ENCODE assay signal across 8 mouse cellular contexts in genomic region chr1:169934005-169934725, GRCm38 (mm10). TPM values are rescaled to one million over a fixed set of nuclear protein-coding genes. Genes with fewer than 3 reads are reported as not detected.
DNase-seq lines count a peak whose midpoint lies in the region; ATAC-seq and TF ChIP-seq lines count a peak whose summit lies in the region.

No protein-coding gene starts in this region.

- no peaks in the 10 kb centered on the region for H3K9me3 ChIP-seq in ES-E14 (ENCODE audit: control insufficient read depth, insufficient read depth, low read depth, low read length)
- no peaks in the 10 kb centered on the region for H3K9me3 ChIP-seq in intestine, embryonic 16.5 days (ENCODE audit: control insufficient read depth, low read length)
- H3K9me3 ChIP-seq in limb, embryonic 13.5 days, result no peaks in the 10 kb centered on the region
- no peaks in the 10 kb centered on the region for H3K9me3 ChIP-seq in neural tube, embryonic 13.5 days

- DNase-seq in 3T3-L1 (ENCODE audit: low read depth, low spot score) (peak; percentile 75), ES-E14 (ENCODE audit: low read depth, low spot score) (peak; percentile 31)
- DNase-seq in cerebellum, adult 9-11 months, result peak; percentile 52
- peak; percentile 62 to 70 for DNase-seq in frontal cortex, postnatal 36 days (ENCODE audit: low spot score in 2 of 2)

- in situ Hi-C loops in ES-E14 (cut with MboI; ENCODE audit: low sequenced_read_pairs in 2 of 2, unreplicated experiment in 2 of 2), result loop anchor here (25.0 kb wide), 2 partner anchors 397 to 678 kb away; partner anchors contain the start of gene Nuf2 (in 1 of the 2)

- no peaks in the 10 kb centered on the region; a peak in 1 of 4 replicates for H3K4me1 ChIP-seq in ES-E14 (ENCODE audit: control insufficient read depth in 2 of 2, insufficient read depth in 2 of 2, low read length in 2 of 2, poor library complexity in 1 of 2)
- H3K4me1 ChIP-seq in intestine, embryonic 16.5 days (ENCODE audit: control insufficient read depth, insufficient read depth, low read length), result peaks cover 4% of the 10 kb centered on the region; the same call in 1 of the 2 replicates
- peaks cover 5% of the 10 kb centered on the region; the same call in 1 of the 2 replicates for H3K4me1 ChIP-seq in limb, embryonic 13.5 days
- H3K4me1 ChIP-seq in neural tube, embryonic 13.5 days (replicated peaks), result peaks cover 14% of the 10 kb centered on the region

- H3K4me3 ChIP-seq in ES-E14 (ENCODE audit: insufficient read depth in 1 of 2, low read depth in 1 of 2, low read length in 2 of 2, poor library complexity in 1 of 2, severe bottlenecking in 1 of 2), result no peak overlapping the region
- H3K4me3 ChIP-seq in intestine, embryonic 16.5 days (ENCODE audit: low read length), result no peak overlapping the region
- no peak overlapping the region for H3K4me3 ChIP-seq in limb, embryonic 13.5 days
- peak overlapping the region; percentile 30 for H3K4me3 ChIP-seq in neural tube, embryonic 13.5 days

- H3K9ac ChIP-seq in ES-E14 (ENCODE audit: insufficient read depth, low read depth, low read length, poor library complexity, severe bottlenecking), result no peak overlapping the region
- no peak overlapping the region for H3K9ac ChIP-seq in intestine, embryonic 16.5 days (ENCODE audit: low read depth, low read length)
- H3K9ac ChIP-seq in limb, embryonic 13.5 days, result no peak overlapping the region
- H3K9ac ChIP-seq in neural tube, embryonic 13.5 days, result peak overlapping the region; percentile 53

- H3K27me3 ChIP-seq in intestine, embryonic 16.5 days (replicated peaks; ENCODE audit: control insufficient read depth, insufficient read depth, low read length), result no peaks in the 10 kb centered on the region
- no peaks in the 10 kb centered on the region; the same call in 1 of the 2 replicates for H3K27me3 ChIP-seq in limb, embryonic 13.5 days
- H3K27me3 ChIP-seq in neural tube, embryonic 13.5 days, result no peaks in the 10 kb centered on the region

- ATAC-seq in intestine, embryonic 16.5 days, result no peak; the same call in 1 of the 2 replicates
- no peak for ATAC-seq in limb, embryonic 13.5 days (ENCODE audit: low FRiP score, low read depth)
- peak; percentile 82 for ATAC-seq in neural tube, embryonic 13.5 days (ENCODE audit: low read depth)
- ATAC-seq in erythroid progenitor cell, adult 5-6 weeks (replicated peaks; ENCODE audit: low FRiP score, poor library complexity, severe bottlenecking), result no peak

- no peaks in the 10 kb centered on the region for H3K36me3 ChIP-seq in ES-E14 (ENCODE audit: control insufficient read depth, insufficient read depth, low read length, poor library complexity, severe bottlenecking)
- no peaks in the 10 kb centered on the region for H3K36me3 ChIP-seq in intestine, embryonic 16.5 days (ENCODE audit: control insufficient read depth, insufficient read depth, low read length)
- H3K36me3 ChIP-seq in limb, embryonic 13.5 days, result no peaks in the 10 kb centered on the region
- no peaks in the 10 kb centered on the region for H3K36me3 ChIP-seq in neural tube, embryonic 13.5 days

- H3K4me2 ChIP-seq in intestine, embryonic 16.5 days (ENCODE audit: low read depth, low read length), result peak overlapping the region; percentile 35
- H3K4me2 ChIP-seq in limb, embryonic 13.5 days (replicated peaks), result peak overlapping the region; percentile 40; the same call in 1 of the 2 replicates
- H3K4me2 ChIP-seq in neural tube, embryonic 13.5 days, result peak overlapping the region; percentile 52

- WGBS in intestine, embryonic 16.5 days, result 45% methylated on average over 16 of the region's 16 CpGs
- WGBS in limb, embryonic 13.5 days, result 50% methylated on average over 16 of the region's 16 CpGs
- WGBS in neural tube, embryonic 13.5 days, result 34% methylated on average over 16 of the region's 16 CpGs

- no peak overlapping the region for H3K27ac ChIP-seq in ES-E14 (ENCODE audit: insufficient read depth, low read depth, low read length, poor library complexity, severe bottlenecking)
- H3K27ac ChIP-seq in intestine, embryonic 16.5 days (ENCODE audit: low read length), result no peak overlapping the region
- H3K27ac ChIP-seq in limb, embryonic 13.5 days, result no peak overlapping the region
- H3K27ac ChIP-seq in neural tube, embryonic 13.5 days (replicated peaks), result peak overlapping the region; percentile 79

TF ChIP-seq in ES-E14, 5 proteins besides CTCF, POLR2A, EP300 and RAD21:
- TF ChIP-seq MAFK (IDR thresholded peaks at IDR 0.05; ENCODE audit: insufficient read depth, low read depth, low read length) (no peak), HCFC1 (IDR thresholded peaks at IDR 0.05; ENCODE audit: borderline replicate concordance, insufficient read depth, low read length) (no peak), ZNF384 (IDR thresholded peaks at IDR 0.05; ENCODE audit: low read depth, low read length) (no peak), CHD2 (IDR thresholded peaks at IDR 0.05; ENCODE audit: low read depth, low read length) (no peak)
TF ChIP-seq in ES-E14: peak in this region for 0.

RNA-seq across cellular contexts. Expression of gene Ccdc190, which starts 5.7 kb away (rescaled TPM):
- 0.40 and 0.63 TPM in 2 replicates for total RNA-seq in ES-E14 (2012; rRNA removed)
- polyA plus RNA-seq in intestine, embryonic 16.5 days (2015; fragmentation: Nextera tagmentation; extraction: Ambion mirVana), result 0.07 TPM in 1 of 2 replicates, not detected in the other
- 0.10 and 0.17 TPM in 2 replicates for polyA plus RNA-seq in limb, embryonic 13.5 days (2015; fragmentation: Nextera tagmentation; extraction: Ambion mirVana)
- 1.9 and 4.1 TPM in 2 replicates for polyA plus RNA-seq in neural tube, embryonic 13.5 days (2015; fragmentation: Nextera tagmentation; extraction: Ambion mirVana)
- total RNA-seq in erythroid progenitor cell, adult 5-6 weeks (2015; ENCODE audit: low replicate concordance), result not detected in 2 replicates
- total RNA-seq in erythroid progenitor cell, adult 5-6 weeks (2017; ENCODE audit: low replicate concordance), result not detected in 2 replicates

RNA-seq across cellular contexts. Expression of gene Hsd17b7, which starts 34.9 kb away (rescaled TPM):
- total RNA-seq in ES-E14 (2012; rRNA removed), result 14.6 and 14.7 TPM in 2 replicates
- 21.1 and 23.8 TPM in 2 replicates for polyA plus RNA-seq in intestine, embryonic 16.5 days (2015; fragmentation: Nextera tagmentation; extraction: Ambion mirVana)
- polyA plus RNA-seq in limb, embryonic 13.5 days (2015; fragmentation: Nextera tagmentation; extraction: Ambion mirVana), result 14.5 and 15.4 TPM in 2 replicates
- 23.1 and 28.2 TPM in 2 replicates for polyA plus RNA-seq in neural tube, embryonic 13.5 days (2015; fragmentation: Nextera tagmentation; extraction: Ambion mirVana)
- total RNA-seq in erythroid progenitor cell, adult 5-6 weeks (2015; ENCODE audit: low replicate concordance), result 4.0 TPM in 1 of 2 replicates, not detected in the other
- total RNA-seq in erythroid progenitor cell, adult 5-6 weeks (2017; ENCODE audit: low replicate concordance), result 0.45 and 0.77 TPM in 2 replicates
